Mouse (Mus musculus) midbrain, embryonic 15.5 days (tissue): ENCODE data around the gene Pparg. TPM values are rescaled to one million over a fixed set of nuclear protein-coding genes. Genes with fewer than 3 reads are reported as not detected.

Experiments
- ATAC-seq: fragments of 200-750 bp; cut with Nextera tagmentation; replicated peaks from 2 replicates; pipeline ENCODE4 v1.8.0; 2017; ENCODE audit warnings: moderate TSS enrichment
- H3K27ac ChIP-seq: fragments of 300-500 bp; sonication (generic); 2 replicates; pipeline ENCODE4 v1.5.1; 2015; ENCODE audit warnings: mild to moderate bottlenecking, inconsistent platforms
- H3K27me3 ChIP-seq: fragments of 300-500 bp; sonication (generic); replicated peaks from 2 replicates; pipeline ENCODE4 v1.6.1; 2015; ENCODE audit warnings: inconsistent platforms
- H3K36me3 ChIP-seq: fragments of 300-500 bp; sonication (generic); replicated peaks from 2 replicates; pipeline ENCODE4 v1.6.1; 2015; ENCODE audit warnings: inconsistent platforms
- H3K4me1 ChIP-seq: fragments of 300-500 bp; sonication (generic); 2 replicates; pipeline ENCODE4 v1.6.1; 2015; ENCODE audit warnings: inconsistent platforms
- H3K4me2 ChIP-seq: fragments of 300-500 bp; sonication (generic); 2 replicates; pipeline ENCODE4 v1.6.1; 2015; ENCODE audit warnings: inconsistent platforms, mild to moderate bottlenecking, moderate library complexity
- H3K4me3 ChIP-seq: fragments of 300-500 bp; sonication (generic); 2 replicates; pipeline ENCODE4 v1.5.1; 2015; ENCODE audit warnings: mild to moderate bottlenecking, inconsistent platforms
- H3K9ac ChIP-seq: fragments of 300-500 bp; sonication (generic); 2 replicates; pipeline ENCODE4 v1.6.1; 2015; ENCODE audit warnings: mild to moderate bottlenecking, inconsistent platforms
- H3K9me3 ChIP-seq: fragments of 300-500 bp; sonication (generic); 2 replicates; pipeline ENCODE4 v1.6.1; 2016; ENCODE audit warnings: inconsistent platforms
- WGBS: fragments of 180-500 bp; shearing (Covaris S2); methylation state at CpG from one replicate; pipeline ENCODE4 v1.1.7; 2015; ENCODE audit warnings: mixed read lengths; 5-methylcytosine and 5-hydroxymethylcytosine counted together
- polyA plus RNA-seq: library from polyadenylated mRNA; unstranded; fragments of >200 nt; fragmentation: Nextera tagmentation; extraction: Ambion mirVana; gene quantifications from 2 replicates; pipeline ENCODE4 v1.2.1, GENCODE M21; 2015

The Pparg gene
- polyA plus RNA-seq, 1 experiment from 2014 or later = 0.37 TPM

DNA sequence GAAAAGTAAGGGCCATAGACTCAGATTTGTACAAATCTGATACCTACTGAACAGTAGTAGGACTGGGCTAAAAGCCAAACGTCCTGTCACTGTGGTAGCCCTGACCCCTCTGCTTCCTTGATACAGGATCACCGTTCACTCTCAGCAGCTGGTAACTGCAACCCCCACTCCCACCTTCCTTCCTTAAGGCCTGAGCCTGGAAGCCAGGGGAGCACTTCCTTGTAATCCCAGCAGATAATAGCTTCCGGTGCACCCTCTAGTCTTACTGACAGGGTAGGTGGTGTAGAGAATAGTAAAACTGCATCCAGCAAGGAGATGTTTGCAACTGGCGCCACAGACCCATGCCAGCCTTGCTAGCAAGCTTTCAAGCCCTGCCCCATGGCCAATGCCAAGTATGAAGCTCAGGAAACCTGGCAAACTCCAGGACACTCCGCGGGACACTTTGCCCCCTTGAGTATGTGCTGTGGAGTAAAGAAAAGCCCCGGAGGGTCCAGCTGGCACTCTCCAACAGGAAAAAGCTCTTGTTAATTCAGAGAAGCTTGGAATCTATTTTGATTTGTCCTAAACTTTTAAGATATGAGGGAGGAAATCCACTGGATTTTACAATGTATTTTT lies 116.4 kb downstream of the Pparg start:
- 58% methylated on average over 7 of the region's 7 CpGs for WGBS
- H3K9ac ChIP-seq = no peak overlapping the region
- no peaks in the 10 kb centered on the region for H3K9me3 ChIP-seq
- no peak overlapping the region for H3K4me2 ChIP-seq
- H3K27me3 ChIP-seq = 0 out of 2 replicates have a peak, but pooled peaks cover 10% of the 10 kb centered on the region
- peaks cover 5% of the 10 kb centered on the region; the same call in 1 of the 2 replicates for H3K4me1 ChIP-seq
- no peak overlapping the region for H3K27ac ChIP-seq
- no peak overlapping the region for H3K4me3 ChIP-seq
- ATAC-seq = no peak
- no peaks in the 10 kb centered on the region for H3K36me3 ChIP-seq

DNA sequence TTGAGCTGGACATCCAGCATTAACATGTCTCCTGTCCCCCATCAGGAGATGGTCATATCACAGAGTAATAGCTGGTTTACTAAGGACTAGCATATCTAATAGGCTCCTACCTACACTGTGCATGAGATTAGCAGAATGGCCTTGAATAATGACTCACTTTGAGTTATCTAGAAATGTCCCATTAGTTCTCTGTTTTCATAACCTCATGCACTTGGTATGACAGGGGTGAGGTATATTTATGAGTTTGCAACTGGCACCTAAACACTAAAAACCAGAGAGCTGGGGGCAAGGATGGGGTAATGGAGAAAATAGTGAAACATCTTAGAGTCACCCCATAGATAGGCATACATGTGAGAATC lies 119.2 kb downstream of the Pparg start:
- no peak overlapping the region for H3K9ac ChIP-seq
- H3K27me3 ChIP-seq = peaks cover 16% of the 10 kb centered on the region
- H3K36me3 ChIP-seq = no peaks in the 10 kb centered on the region
- peaks cover 5% of the 10 kb centered on the region; the same call in 1 of the 2 replicates for H3K4me1 ChIP-seq
- no peak for ATAC-seq
- no peaks in the 10 kb centered on the region for H3K9me3 ChIP-seq
- H3K4me2 ChIP-seq = no peak overlapping the region
- H3K27ac ChIP-seq = no peak overlapping the region
- no peak overlapping the region for H3K4me3 ChIP-seq

DNA sequence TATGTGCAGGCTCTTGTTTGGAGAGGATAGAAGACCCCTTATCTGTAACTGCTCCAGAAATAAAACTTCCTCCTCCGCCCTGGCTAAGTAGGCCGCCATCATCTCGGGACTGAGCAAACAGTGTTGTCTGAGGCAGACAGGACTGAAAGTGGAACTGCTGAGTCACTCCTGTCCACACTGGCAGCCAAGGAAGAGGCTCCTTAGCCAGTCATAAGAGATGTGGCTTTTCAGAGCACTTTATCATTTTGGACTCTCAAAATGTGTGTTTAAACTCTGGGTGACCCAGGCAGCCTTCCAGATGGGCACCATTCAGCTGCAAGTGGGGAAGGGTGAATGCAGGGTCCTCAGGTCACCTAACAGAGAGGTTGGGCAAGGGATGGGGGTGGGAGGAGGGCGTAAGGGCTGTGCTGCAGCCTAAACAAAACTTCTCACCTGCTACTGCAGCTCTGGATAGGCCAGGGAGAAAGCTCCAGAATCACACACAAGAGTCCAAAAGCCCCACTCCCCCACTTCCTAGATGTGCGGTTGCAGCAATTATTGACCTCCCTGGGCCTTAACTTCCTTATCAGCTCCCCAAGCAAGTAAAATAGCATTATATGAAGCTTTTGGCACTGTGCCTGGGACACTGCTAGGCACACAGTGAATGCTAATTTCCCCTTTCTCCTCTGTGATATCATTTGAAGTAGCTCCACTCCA lies 119.7 kb downstream of the Pparg start:
- ATAC-seq = peak; percentile 45
- Histone ChIP-seq H3K9ac (no peak overlapping the region), H3K4me1 (peaks cover 5% of the 10 kb centered on the region; the same call in 1 of the 2 replicates), H3K4me2 (no peak overlapping the region), H3K27me3 (peaks cover 16% of the 10 kb centered on the region), H3K4me3 (no peak overlapping the region), H3K36me3 (no peaks in the 10 kb centered on the region), H3K27ac (no peak overlapping the region), H3K9me3 (no peaks in the 10 kb centered on the region)
- 35% methylated on average over 5 of the region's 5 CpGs for WGBS

DNA sequence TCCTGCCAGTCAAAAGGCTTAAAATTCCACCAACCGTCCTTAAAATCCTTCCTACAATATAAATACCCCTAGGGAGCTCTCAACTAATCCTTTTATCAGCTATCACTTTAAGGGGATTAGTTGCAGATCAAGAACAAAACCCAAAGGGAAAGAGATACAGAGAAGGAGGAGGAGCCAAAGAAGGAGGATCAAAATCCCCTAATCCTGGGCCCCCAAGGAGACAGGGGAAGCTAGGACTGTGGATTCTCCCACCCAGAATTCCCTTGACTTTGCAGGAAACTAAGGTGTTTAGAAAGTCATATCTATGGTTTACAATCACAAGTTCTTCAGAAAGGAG lies 120.2 kb downstream of the Pparg start:
- no peak overlapping the region for H3K27ac ChIP-seq
- H3K4me1 ChIP-seq = peaks cover 5% of the 10 kb centered on the region; the same call in 1 of the 2 replicates
- H3K4me3 ChIP-seq = no peak overlapping the region
- H3K27me3 ChIP-seq = peaks cover 16% of the 10 kb centered on the region
- WGBS = 0% methylated on average over 1 of the region's 1 CpGs
- H3K36me3 ChIP-seq = no peaks in the 10 kb centered on the region
- no peak overlapping the region for H3K9ac ChIP-seq
- peak; percentile 37 for ATAC-seq
- H3K9me3 ChIP-seq = no peaks in the 10 kb centered on the region
- no peak overlapping the region for H3K4me2 ChIP-seq

DNA sequence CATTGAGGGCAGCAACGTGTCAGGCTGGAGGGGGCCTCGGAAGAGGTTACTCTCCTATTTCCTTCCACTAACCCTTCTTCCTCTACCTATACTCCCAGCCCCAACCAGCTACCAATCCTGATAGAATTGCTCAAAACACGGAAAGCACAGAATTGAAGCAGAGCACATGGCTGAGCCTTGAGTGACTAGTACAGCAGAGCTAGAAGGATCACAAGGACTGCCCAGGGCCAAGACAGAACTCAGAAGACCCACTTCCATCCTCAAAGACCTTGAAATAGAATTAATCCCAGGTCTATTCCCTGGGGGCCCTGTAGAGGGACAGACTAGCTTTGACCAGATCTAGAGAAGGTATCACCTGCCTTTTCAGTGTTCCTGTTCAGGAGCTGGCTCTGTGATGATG lies 120.9 kb downstream of the Pparg start:
- no peak overlapping the region for H3K9ac ChIP-seq
- peaks cover 13% of the 10 kb centered on the region for H3K27me3 ChIP-seq
- no peaks in the 10 kb centered on the region for H3K9me3 ChIP-seq
- H3K36me3 ChIP-seq = no peaks in the 10 kb centered on the region
- H3K4me1 ChIP-seq = peaks cover 5% of the 10 kb centered on the region; the same call in 1 of the 2 replicates
- no peak overlapping the region for H3K27ac ChIP-seq
- ATAC-seq = no peak
- WGBS = 33% methylated on average over 3 of the region's 3 CpGs
- no peak overlapping the region for H3K4me2 ChIP-seq
- no peak overlapping the region for H3K4me3 ChIP-seq

DNA sequence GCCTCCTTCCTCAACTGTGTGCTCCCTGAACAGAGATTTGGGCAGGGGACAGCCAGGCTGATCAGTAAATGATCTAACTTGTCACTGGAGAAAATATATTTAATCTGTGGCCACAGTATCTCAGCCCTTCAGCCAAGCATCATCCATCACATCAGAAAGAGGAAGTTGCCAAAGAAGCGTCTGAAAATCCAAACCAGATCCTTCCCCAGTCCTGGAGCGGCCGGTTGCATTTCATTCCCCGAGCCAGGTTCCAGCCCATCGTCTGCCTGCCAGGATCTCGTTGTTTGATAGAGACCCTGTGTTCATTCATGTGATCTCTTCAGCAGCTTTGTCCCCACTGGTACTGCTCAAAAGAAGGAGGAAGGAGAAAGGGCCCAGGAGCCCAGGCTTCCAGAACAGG lies 124.9 kb downstream of the Pparg start:
- H3K4me3 ChIP-seq = no peak overlapping the region
- H3K4me2 ChIP-seq = no peak overlapping the region
- no peak overlapping the region for H3K9ac ChIP-seq
- no peaks in the 10 kb centered on the region for H3K36me3 ChIP-seq
- H3K9me3 ChIP-seq = no peaks in the 10 kb centered on the region
- 79% methylated on average over 6 of the region's 6 CpGs for WGBS
- H3K4me1 ChIP-seq = peaks cover 4% of the 10 kb centered on the region; the same call in 1 of the 2 replicates
- H3K27me3 ChIP-seq = peaks cover 17% of the 10 kb centered on the region
- no peak overlapping the region for H3K27ac ChIP-seq
- ATAC-seq = no peak

DNA sequence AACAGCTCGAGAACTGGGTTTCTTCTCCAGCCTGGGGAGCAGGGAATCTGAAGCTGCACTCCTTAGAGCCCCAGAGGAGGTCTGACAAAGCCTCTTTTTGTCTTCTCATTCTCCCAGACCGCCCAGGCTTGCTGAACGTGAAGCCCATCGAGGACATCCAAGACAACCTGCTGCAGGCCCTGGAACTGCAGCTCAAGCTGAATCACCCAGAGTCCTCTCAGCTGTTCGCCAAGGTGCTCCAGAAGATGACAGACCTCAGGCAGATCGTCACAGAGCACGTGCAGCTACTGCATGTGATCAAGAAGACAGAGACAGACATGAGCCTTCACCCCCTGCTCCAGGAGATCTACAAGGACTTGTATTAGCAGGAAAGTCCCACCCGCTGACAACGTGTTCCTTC lies 129.1 kb downstream of the Pparg start:
- no peaks in the 10 kb centered on the region for H3K36me3 ChIP-seq
- H3K27me3 ChIP-seq = peaks cover 4% of the 10 kb centered on the region
- H3K4me1 ChIP-seq = no peaks in the 10 kb centered on the region
- no peaks in the 10 kb centered on the region for H3K9me3 ChIP-seq
- no peak overlapping the region for H3K27ac ChIP-seq
- 68% methylated on average over 9 of the region's 9 CpGs for WGBS
- ATAC-seq = no peak
- H3K4me3 ChIP-seq = no peak overlapping the region
- H3K4me2 ChIP-seq = no peak overlapping the region
- H3K9ac ChIP-seq = no peak overlapping the region

DNA sequence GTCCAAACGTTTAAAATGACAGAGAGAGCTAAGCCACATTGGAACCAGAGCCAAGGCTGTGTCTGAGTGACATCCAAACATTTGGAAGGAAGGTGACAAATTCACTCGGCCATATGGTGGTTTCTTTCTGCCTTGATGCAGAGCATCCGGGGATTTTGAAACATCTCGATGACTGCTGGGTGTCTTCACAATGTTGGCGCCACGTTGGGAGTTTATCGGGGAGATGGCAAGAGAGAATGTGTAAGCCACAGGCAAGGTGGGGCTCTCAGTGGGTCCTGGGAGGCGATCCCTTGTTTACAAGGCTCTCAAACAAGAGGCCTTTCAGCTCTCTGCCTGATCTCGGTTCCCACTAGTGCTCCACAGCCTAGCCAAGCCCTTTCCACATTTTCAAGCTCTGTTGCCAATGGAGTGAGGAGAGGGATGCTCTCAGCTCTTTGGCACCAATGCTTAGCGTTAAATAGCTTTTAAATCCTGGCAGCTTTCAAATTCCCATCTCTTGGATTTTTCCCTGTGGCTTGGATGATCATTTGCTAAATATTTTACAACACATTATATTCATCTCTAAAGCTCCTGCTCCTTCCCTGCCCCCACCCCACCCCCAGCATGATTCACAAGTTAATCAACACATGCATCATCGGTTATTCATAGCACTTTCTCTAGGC lies 132.3 kb downstream of the Pparg start:
- Histone ChIP-seq H3K36me3 (no peaks in the 10 kb centered on the region), H3K9ac (no peak overlapping the region), H3K4me1 (no peaks in the 10 kb centered on the region), H3K27me3 (peaks cover 4% of the 10 kb centered on the region; the same call in 1 of the 2 replicates), H3K27ac (no peak overlapping the region), H3K9me3 (no peaks in the 10 kb centered on the region), H3K4me2 (no peak overlapping the region), H3K4me3 (no peak overlapping the region)
- 73% methylated on average over 11 of the region's 11 CpGs for WGBS
- ATAC-seq = no peak

DNA sequence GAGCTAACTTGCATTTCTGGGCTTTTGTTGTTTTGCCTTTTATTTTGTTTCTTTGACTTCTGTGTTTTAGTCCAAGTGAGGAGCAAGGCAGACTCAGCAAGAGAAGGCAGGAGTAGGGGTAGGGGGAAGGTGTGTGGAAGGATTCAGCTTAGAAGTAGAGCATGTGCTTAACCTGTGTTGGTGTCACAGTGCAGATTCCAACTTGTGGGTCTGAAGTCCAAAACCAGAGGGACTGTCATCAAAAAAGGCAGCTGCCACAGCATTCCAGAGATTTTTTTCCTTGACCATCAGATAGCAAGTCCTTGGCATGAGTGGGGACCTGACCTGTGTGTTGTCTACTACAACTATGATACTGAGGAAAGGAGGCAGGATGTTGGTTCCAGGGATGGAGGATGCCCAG lies 133.1 kb downstream of the Pparg start:
- H3K9me3 ChIP-seq = no peaks in the 10 kb centered on the region
- no peak overlapping the region for H3K4me2 ChIP-seq
- H3K9ac ChIP-seq = no peak overlapping the region
- no peaks in the 10 kb centered on the region for H3K36me3 ChIP-seq
- no peak overlapping the region for H3K27ac ChIP-seq
- ATAC-seq = no peak
- no peaks in the 10 kb centered on the region for H3K4me1 ChIP-seq
- H3K27me3 ChIP-seq = peaks cover 4% of the 10 kb centered on the region; the same call in 1 of the 2 replicates
- no peak overlapping the region for H3K4me3 ChIP-seq

DNA sequence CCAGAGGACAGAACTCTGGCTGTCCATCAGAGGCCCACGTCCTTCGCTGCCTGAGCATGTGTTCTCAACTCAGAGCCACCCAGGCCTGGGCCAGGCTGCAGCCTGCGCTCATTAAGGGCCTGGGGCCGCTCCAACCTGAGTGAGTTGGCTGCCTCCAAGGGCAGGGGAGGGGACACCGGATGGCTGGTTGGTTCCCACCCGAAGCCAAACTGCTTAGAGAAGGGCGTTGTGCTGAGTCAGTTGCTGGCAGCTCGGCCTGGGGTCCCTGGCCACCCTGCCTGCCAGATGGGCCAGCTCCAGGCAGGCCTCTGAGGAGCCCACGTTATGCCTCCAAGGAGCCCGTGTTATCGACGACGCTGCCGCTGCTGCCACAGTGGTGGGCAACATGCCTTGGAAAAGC lies 138.8 kb downstream of the Pparg start:
- no peak overlapping the region for H3K4me3 ChIP-seq
- H3K27ac ChIP-seq = no peak overlapping the region
- no peak for ATAC-seq
- H3K9ac ChIP-seq = no peak overlapping the region
- no peaks in the 10 kb centered on the region for H3K36me3 ChIP-seq
- WGBS = 71% methylated on average over 14 of the region's 14 CpGs
- H3K4me2 ChIP-seq = no peak overlapping the region
- H3K9me3 ChIP-seq = no peaks in the 10 kb centered on the region
- no peaks in the 10 kb centered on the region for H3K27me3 ChIP-seq
- H3K4me1 ChIP-seq = no peaks in the 10 kb centered on the region

DNA sequence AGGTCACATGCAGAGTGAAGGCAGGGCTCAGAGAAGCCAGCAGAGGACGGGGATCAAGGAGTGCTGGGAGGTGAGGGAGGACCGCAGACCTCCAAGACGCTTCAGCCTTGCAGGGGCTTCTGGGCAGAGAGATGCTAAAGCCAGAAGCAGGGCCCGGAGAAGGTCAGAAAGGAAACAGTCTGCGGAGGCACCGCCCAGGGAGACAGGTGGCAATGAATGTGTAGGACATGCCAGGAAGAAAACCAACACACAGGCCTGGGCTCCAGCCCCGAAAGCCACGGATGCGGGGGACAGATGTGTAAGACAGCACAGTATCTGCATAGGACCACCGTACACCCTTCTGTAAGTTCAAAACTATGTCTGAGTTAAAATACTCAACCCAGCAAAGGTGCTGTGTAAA lies 139.5 kb downstream of the Pparg start:
- H3K9ac ChIP-seq = no peak overlapping the region
- no peak overlapping the region for H3K27ac ChIP-seq
- no peaks in the 10 kb centered on the region for H3K27me3 ChIP-seq
- 86% methylated on average over 10 of the region's 10 CpGs for WGBS
- no peak overlapping the region for H3K4me2 ChIP-seq
- H3K36me3 ChIP-seq = no peaks in the 10 kb centered on the region
- ATAC-seq = no peak
- H3K9me3 ChIP-seq = no peaks in the 10 kb centered on the region
- H3K4me3 ChIP-seq = no peak overlapping the region
- no peaks in the 10 kb centered on the region for H3K4me1 ChIP-seq

DNA sequence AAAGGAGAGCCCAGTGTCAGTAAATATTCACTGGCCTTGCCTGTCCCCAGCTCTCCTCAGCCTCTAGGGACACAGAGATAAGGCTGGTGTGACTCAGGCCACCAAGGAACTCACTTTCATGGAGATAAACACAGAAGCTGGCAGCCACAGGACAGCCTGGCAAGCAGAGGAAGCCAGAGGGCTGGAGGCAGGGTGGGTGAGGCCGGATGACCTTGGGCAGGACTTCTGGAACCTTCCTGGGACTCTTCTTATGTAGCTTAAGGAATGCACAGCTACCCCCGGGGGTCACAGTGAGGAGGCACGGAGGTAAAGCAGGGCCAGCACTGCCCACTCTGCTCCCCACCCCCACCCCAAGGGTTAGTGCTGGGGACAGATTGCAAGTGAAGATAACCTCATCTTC lies 140.4 kb downstream of the Pparg start:
- WGBS = 77% methylated on average over 3 of the region's 3 CpGs
- H3K9ac ChIP-seq = no peak overlapping the region
- no peak overlapping the region for H3K4me2 ChIP-seq
- no peak overlapping the region for H3K4me3 ChIP-seq
- no peak overlapping the region for H3K27ac ChIP-seq
- H3K4me1 ChIP-seq = no peaks in the 10 kb centered on the region
- H3K27me3 ChIP-seq = no peaks in the 10 kb centered on the region
- H3K9me3 ChIP-seq = no peaks in the 10 kb centered on the region
- no peaks in the 10 kb centered on the region for H3K36me3 ChIP-seq
- no peak for ATAC-seq

DNA sequence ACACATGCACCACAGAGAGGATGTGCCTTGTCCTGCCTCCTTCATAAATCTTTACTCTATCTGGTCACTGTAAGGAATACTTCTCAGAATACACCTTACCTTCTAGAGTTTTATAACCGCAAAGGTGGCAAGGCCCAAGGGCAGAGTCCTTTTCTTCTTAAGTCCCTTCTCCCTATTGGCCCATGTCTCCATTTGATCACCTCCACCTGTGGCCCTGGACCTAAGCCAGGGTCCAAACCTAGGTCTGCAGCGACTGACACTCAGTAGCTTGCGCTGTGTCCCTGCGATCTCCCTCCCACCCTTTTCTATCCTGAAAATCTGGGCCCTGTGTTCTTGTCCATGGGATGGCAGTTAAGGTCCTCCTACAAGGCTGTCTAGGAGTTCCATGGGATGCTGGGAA lies 142.3 kb downstream of the Pparg start:
- WGBS = 96% methylated on average over 4 of the region's 4 CpGs
- no peak overlapping the region for H3K27ac ChIP-seq

More for the DNA sequence above, 142.3 kb downstream of the Pparg start:
- Histone ChIP-seq H3K4me2 (no peak overlapping the region), H3K9ac (no peak overlapping the region), H3K4me1 (no peaks in the 10 kb centered on the region), H3K36me3 (no peaks in the 10 kb centered on the region), H3K9me3 (no peaks in the 10 kb centered on the region), H3K4me3 (no peak overlapping the region), H3K27me3 (no peaks in the 10 kb centered on the region)
- no peak for ATAC-seq
